Mouse (Mus musculus): Measurements from ENCODE around the gene Pmvk. TPM values are rescaled to one million over a fixed set of nuclear protein-coding genes. Genes with fewer than 3 reads are reported as not detected.

The Pmvk gene
- polyA plus RNA-seq, 1 experiment from 2014 or later = 47.6 TPM

DNA sequence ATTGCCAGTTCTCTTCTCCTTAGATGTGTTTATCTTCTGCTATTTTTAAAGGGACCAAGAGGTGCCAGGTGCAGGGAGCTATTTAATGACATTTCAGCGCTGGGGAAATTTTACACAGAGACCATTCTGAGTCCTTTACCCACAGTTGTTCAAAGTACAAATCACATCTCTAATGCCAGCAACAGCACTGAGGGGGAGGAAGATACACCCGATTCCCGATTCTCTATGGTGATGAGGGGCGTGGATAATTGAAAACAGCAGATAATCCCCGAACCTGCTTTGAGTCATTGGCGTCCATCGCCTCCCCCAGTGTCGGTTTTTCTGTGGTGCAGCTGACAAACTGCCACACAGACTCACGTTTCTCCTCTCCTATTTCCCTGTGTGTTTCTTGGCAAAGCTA lies 53.7 kb downstream of the Pmvk start:
- no peak overlapping the region for H3K27ac ChIP-seq (replicated peaks)
- no peak overlapping the region for H3K4me3 ChIP-seq
- no peak for ATAC-seq (ENCODE audit: extremely low read depth, insufficient number of reproducible peaks, low FRiP score, low TSS enrichment)
- H3K36me3 ChIP-seq = no peaks in the 10 kb centered on the region
- H3K9ac ChIP-seq = no peak overlapping the region
- peaks cover 5% of the 10 kb centered on the region; the same call in 1 of the 2 replicates for H3K4me1 ChIP-seq
- H3K9me3 ChIP-seq = no peaks in the 10 kb centered on the region
- 32% methylated on average over 9 of the region's 9 CpGs for WGBS
- no peak overlapping the region for H3K4me2 ChIP-seq
- H3K27me3 ChIP-seq (replicated peaks) = peaks cover 85% of the 10 kb centered on the region

DNA sequence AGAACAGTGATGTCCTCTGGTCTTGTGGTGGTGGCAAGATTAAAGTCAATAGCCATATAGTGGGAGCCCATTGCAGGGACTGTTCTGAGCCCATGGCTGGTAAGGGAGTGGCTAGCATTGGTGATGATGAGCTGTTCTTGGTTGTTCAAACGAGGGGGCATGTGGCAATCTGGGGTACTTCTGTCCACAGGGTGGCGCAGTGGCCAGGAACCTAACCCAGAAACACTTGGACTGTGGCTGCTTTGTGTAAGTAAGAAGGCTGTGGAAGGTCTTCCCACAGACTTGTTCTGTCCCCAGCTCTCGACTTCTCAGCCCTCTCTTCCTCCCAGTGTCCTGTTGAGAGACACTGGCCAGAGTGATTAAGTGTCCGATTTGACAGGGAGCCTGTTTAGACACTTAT lies 56.6 kb downstream of the Pmvk start:
- 25% methylated on average over 4 of the region's 4 CpGs for WGBS
- peak overlapping the region; percentile 55 for H3K4me2 ChIP-seq
- H3K4me1 ChIP-seq = peaks cover 5% of the 10 kb centered on the region; the same call in 1 of the 2 replicates
- no peaks in the 10 kb centered on the region for H3K9me3 ChIP-seq
- ATAC-seq (ENCODE audit: extremely low read depth, insufficient number of reproducible peaks, low FRiP score, low TSS enrichment) = no peak
- H3K4me3 ChIP-seq = peak overlapping the region; percentile 27
- no peaks in the 10 kb centered on the region for H3K36me3 ChIP-seq
- peaks cover 63% of the 10 kb centered on the region for H3K27me3 ChIP-seq (replicated peaks)
- no peak overlapping the region; the same call in 1 of the 2 replicates for H3K9ac ChIP-seq
- H3K27ac ChIP-seq (replicated peaks) = no peak overlapping the region

DNA sequence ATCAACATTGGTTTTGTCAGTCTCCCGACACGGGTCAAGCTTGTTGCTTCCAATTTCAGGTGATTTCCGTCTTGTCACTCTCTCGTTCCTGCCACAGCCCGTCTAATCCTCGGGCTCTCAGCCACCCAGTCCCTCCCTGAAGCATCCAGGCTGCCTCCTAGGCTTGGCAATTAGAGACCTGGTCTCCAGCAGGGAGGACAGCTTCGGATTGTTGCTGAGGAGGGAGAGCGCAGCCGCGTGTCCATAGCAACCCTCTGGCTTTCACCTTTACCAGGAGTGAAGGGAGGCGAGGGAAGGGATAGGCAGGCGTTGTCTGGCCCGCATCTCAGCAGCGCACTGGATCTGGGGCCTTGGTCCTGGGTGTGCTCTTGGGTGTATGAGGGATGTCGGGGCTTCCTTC lies 57.1 kb downstream of the Pmvk start:
- peaks cover 59% of the 10 kb centered on the region for H3K27me3 ChIP-seq (replicated peaks)

DNA sequence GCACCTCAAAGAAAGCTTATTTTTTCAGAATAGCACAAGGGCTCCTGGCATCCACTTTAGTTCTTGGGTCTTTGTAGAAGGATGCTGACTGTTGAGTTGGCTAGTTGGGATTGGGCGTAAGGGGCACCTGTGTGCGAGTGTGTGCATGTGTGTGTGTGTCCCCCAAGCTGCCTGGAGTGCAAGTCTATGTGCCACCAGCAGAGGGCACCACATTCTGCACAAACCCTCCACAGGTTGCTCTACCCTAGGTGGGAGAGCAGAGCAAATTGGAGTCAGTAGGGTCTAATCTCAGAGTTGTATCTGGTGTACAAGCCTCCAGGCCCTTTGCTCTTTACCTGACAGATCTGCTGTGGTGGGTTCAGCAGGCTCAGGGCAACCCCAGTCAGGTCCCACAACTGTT lies 57.9 kb downstream of the Pmvk start:
- Histone ChIP-seq H3K4me3 (no peak overlapping the region), H3K27ac (replicated peaks) (no peak overlapping the region), H3K9ac (no peak overlapping the region), H3K9me3 (peaks cover 7% of the 10 kb centered on the region), H3K4me2 (no peak overlapping the region), H3K27me3 (replicated peaks) (peaks cover 51% of the 10 kb centered on the region), H3K4me1 (peaks cover 5% of the 10 kb centered on the region; the same call in 1 of the 2 replicates), H3K36me3 (no peaks in the 10 kb centered on the region)
- 82% methylated on average over 2 of the region's 2 CpGs for WGBS
- ATAC-seq (ENCODE audit: extremely low read depth, insufficient number of reproducible peaks, low FRiP score, low TSS enrichment) = no peak

More for the DNA sequence above, 57.1 kb downstream of the Pmvk start:
- Histone ChIP-seq H3K4me1 (peaks cover 5% of the 10 kb centered on the region; the same call in 1 of the 2 replicates), H3K27ac (replicated peaks) (no peak overlapping the region), H3K9me3 (peaks cover 2% of the 10 kb centered on the region), H3K9ac (peak overlapping the region; percentile 45; the same call in 1 of the 2 replicates), H3K4me3 (peak overlapping the region; percentile 27), H3K4me2 (peak overlapping the region; percentile 55), H3K36me3 (no peaks in the 10 kb centered on the region)
- 18% methylated on average over 15 of the region's 15 CpGs for WGBS
- no peak for ATAC-seq (ENCODE audit: extremely low read depth, insufficient number of reproducible peaks, low FRiP score, low TSS enrichment)

DNA sequence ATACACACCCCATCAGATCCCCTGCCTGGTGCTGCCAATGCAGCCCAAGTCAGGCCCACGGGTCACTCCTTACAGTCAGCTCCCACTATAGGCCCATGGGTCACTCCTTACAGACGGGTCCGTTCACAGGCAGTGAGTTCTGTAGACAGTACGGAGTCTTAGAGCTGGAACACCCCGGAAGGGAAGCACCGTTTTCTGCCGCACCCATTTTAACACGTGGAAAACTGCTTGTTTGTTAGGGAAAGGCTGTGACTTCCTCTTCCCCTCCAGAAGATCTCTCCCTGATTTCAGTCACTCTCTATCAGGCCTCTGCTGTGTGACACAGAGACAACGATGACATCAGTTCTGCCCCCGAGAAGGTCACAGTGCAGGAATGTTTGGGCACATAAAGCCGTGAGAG lies 61.1 kb downstream of the Pmvk start:
- 56% methylated on average over 11 of the region's 11 CpGs for WGBS
- H3K4me2 ChIP-seq = no peak overlapping the region
- H3K9me3 ChIP-seq = peaks cover 7% of the 10 kb centered on the region
- no peak overlapping the region for H3K9ac ChIP-seq
- no peaks in the 10 kb centered on the region for H3K36me3 ChIP-seq
- H3K27me3 ChIP-seq (replicated peaks) = peaks cover 24% of the 10 kb centered on the region
- H3K4me3 ChIP-seq = no peak overlapping the region
- peaks cover 17% of the 10 kb centered on the region for H3K4me1 ChIP-seq
- no peak overlapping the region for H3K27ac ChIP-seq (replicated peaks)
- ATAC-seq (ENCODE audit: extremely low read depth, insufficient number of reproducible peaks, low FRiP score, low TSS enrichment) = no peak

DNA sequence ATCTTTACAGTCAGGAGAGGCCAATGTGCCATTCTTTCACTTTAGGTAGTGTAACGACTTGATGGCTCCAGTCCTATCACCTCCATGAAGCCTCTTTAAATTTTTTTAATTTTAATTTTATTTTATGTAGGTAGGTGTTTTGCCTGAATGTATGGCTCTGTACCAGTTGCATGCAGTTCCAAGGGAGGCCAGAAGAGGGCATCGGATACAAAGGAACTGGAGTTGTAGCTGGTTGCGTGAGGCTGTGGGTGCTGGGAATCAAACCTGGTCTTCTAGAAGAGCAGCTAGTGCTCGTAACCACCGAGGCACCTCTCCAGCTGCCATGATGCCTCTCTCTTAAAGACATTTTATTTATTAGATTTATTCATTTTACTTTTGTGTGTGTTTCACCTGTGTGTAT lies 62.0 kb downstream of the Pmvk start:
- peaks cover 7% of the 10 kb centered on the region for H3K9me3 ChIP-seq
- H3K27me3 ChIP-seq (replicated peaks) = peaks cover 26% of the 10 kb centered on the region
- no peaks in the 10 kb centered on the region for H3K36me3 ChIP-seq
- H3K9ac ChIP-seq = no peak overlapping the region
- no peak overlapping the region for H3K4me2 ChIP-seq
- peaks cover 23% of the 10 kb centered on the region for H3K4me1 ChIP-seq
- 77% methylated on average over 5 of the region's 5 CpGs for WGBS
- H3K27ac ChIP-seq (replicated peaks) = no peak overlapping the region
- ATAC-seq (ENCODE audit: extremely low read depth, insufficient number of reproducible peaks, low FRiP score, low TSS enrichment) = no peak
- no peak overlapping the region for H3K4me3 ChIP-seq

Other genes with a start within 250 kb of the Pmvk start
- 15.6 and 16.2 TPM in 2 replicates for gene Thbs3, start 239.4 kb upstream of the Pmvk start, polyA plus RNA-seq (2015; fragmentation: Nextera tagmentation; extraction: Ambion mirVana)
- gene Mtx1, start 227.5 kb upstream of the Pmvk start, polyA plus RNA-seq (2015; fragmentation: Nextera tagmentation; extraction: Ambion mirVana) = 125 and 126 TPM in 2 replicates
- gene Muc1, start 225.5 kb upstream of the Pmvk start, polyA plus RNA-seq (2015; fragmentation: Nextera tagmentation; extraction: Ambion mirVana) = 0.59 and 1.1 TPM in 2 replicates
- gene Krtcap2, start 208.6 kb upstream of the Pmvk start, polyA plus RNA-seq (2015; fragmentation: Nextera tagmentation; extraction: Ambion mirVana) = 216 and 229 TPM in 2 replicates
- 0.70 and 0.76 TPM in 2 replicates for gene Trim46, start 208.2 kb upstream of the Pmvk start, polyA plus RNA-seq (2015; fragmentation: Nextera tagmentation; extraction: Ambion mirVana)
- gene Dpm3, start 195.2 kb upstream of the Pmvk start, polyA plus RNA-seq (2015; fragmentation: Nextera tagmentation; extraction: Ambion mirVana) = 77.5 and 85.1 TPM in 2 replicates
- 40.6 and 40.7 TPM in 2 replicates for gene Slc50a1, start 184.0 kb upstream of the Pmvk start, polyA plus RNA-seq (2015; fragmentation: Nextera tagmentation; extraction: Ambion mirVana)
- 33.3 and 38.4 TPM in 2 replicates for gene Efna1, start 173.4 kb upstream of the Pmvk start, polyA plus RNA-seq (2015; fragmentation: Nextera tagmentation; extraction: Ambion mirVana)
- gene Efna3, start 131.6 kb upstream of the Pmvk start, polyA plus RNA-seq (2015; fragmentation: Nextera tagmentation; extraction: Ambion mirVana) = 1.8 and 1.9 TPM in 2 replicates
- gene Efna4, start 116.5 kb upstream of the Pmvk start, polyA plus RNA-seq (2015; fragmentation: Nextera tagmentation; extraction: Ambion mirVana) = 9.9 and 10.2 TPM in 2 replicates
- 58.3 and 58.9 TPM in 2 replicates for gene Adam15, start 104.5 kb upstream of the Pmvk start, polyA plus RNA-seq (2015; fragmentation: Nextera tagmentation; extraction: Ambion mirVana)
- gene Dcst2, start 92.6 kb upstream of the Pmvk start, polyA plus RNA-seq (2015; fragmentation: Nextera tagmentation; extraction: Ambion mirVana) = 0.08 TPM in 1 of 2 replicates, not detected in the other
- gene Dcst1, start 89.3 kb upstream of the Pmvk start, polyA plus RNA-seq (2015; fragmentation: Nextera tagmentation; extraction: Ambion mirVana) = 0.09 and 0.10 TPM in 2 replicates
- 1.9 and 2.1 TPM in 2 replicates for gene Zbtb7b, start 59.8 kb upstream of the Pmvk start, polyA plus RNA-seq (2015; fragmentation: Nextera tagmentation; extraction: Ambion mirVana)
- gene Lenep, start 51.7 kb upstream of the Pmvk start, polyA plus RNA-seq (2015; fragmentation: Nextera tagmentation; extraction: Ambion mirVana) = 0.75 TPM in 1 of 2 replicates, not detected in the other
- gene Flad1, start 42.7 kb upstream of the Pmvk start, polyA plus RNA-seq (2015; fragmentation: Nextera tagmentation; extraction: Ambion mirVana) = 30.3 and 32.0 TPM in 2 replicates
- gene Cks1b, start 36.2 kb upstream of the Pmvk start, polyA plus RNA-seq (2015; fragmentation: Nextera tagmentation; extraction: Ambion mirVana) = 339 and 400 TPM in 2 replicates
- gene Shc1, start 36.1 kb upstream of the Pmvk start, polyA plus RNA-seq (2015; fragmentation: Nextera tagmentation; extraction: Ambion mirVana) = 63.4 and 66.1 TPM in 2 replicates
- 24.3 and 24.8 TPM in 2 replicates for gene Pygo2, start 24.3 kb upstream of the Pmvk start, polyA plus RNA-seq (2015; fragmentation: Nextera tagmentation; extraction: Ambion mirVana)
- 61.3 and 64.1 TPM in 2 replicates for gene Pbxip1, start 17.8 kb upstream of the Pmvk start, polyA plus RNA-seq (2015; fragmentation: Nextera tagmentation; extraction: Ambion mirVana)
- 2.2 and 2.3 TPM in 2 replicates for gene Kcnn3, start 65.6 kb downstream of the Pmvk start, polyA plus RNA-seq (2015; fragmentation: Nextera tagmentation; extraction: Ambion mirVana)